Mouse (Mus musculus): ENCODE measurements at regions not wholly inside any gene's neighbourhood (a gene's known extent, or its start where the extent isn't known, plus 50 kb on each side); places are given as distances from the start of the nearest gene placed in this dataset.

DNA sequence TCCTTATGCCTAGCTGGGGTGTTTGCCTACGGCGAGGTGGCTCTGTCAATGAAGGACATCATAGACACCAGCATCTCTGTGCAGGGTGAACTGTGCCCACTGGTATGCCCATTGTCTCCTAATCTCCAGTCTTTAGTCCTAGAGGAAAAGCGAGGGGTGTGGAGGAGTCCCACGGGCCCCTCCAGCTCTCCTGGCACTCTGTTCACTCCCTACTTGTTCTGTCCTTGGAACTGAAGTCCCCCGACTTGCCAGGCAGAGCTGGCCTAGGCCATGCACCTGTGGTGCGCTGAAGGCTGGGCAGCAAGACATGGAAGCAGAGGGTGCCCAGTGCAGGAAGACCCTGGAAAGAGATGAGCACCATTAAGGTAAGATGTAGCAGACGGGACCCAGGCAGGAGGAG lies 150.6 kb upstream of the Haao start:
- Histone ChIP-seq H3K4me2 (no peak overlapping the region), H3K4me1 (peaks cover 17% of the 10 kb centered on the region), H3K36me3 (no peaks in the 10 kb centered on the region), H3K4me3 (no peak overlapping the region), H3K27me3 (replicated peaks) (0 out of 2 replicates have a peak, but pooled peaks cover 5% of the 10 kb centered on the region), H3K27ac (0 out of 2 replicates have a peak overlapping the region, but pooled peaks have one; percentile 37), H3K9ac (no peak overlapping the region), H3K9me3 (replicated peaks) (no peaks in the 10 kb centered on the region)
- WGBS (ENCODE audit: insufficient replicate concordance) = 74% methylated on average over 7 of the region's 7 CpGs
- no peak for ATAC-seq

DNA sequence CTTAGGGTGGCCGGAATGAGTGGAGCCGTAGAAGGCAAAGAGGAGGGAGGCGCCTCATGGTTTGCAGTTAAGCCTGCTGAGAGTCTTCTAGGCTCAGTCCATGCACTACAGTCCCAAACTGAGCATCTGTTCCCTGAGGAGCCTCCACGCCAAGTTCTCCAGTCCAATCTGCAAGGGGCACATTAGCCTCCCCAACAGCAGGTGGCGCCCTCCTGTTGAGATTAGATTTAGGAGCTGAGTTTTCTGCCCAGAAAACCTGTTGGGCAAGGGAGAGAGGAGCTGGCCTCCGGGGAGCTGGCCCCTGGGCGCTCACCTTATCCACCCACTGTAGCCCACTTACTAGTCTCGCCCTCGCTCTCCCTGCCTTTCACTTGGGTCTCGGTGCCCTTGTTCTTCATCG lies 150.0 kb upstream of the Haao start:
- no peak for ATAC-seq
- Histone ChIP-seq H3K27ac (no peak overlapping the region), H3K9me3 (replicated peaks) (no peaks in the 10 kb centered on the region), H3K4me3 (no peak overlapping the region), H3K9ac (no peak overlapping the region), H3K4me1 (peaks cover 17% of the 10 kb centered on the region), H3K27me3 (replicated peaks) (0 out of 2 replicates have a peak, but pooled peaks cover 5% of the 10 kb centered on the region), H3K36me3 (no peaks in the 10 kb centered on the region), H3K4me2 (no peak overlapping the region)
- WGBS (ENCODE audit: insufficient replicate concordance) = 72% methylated on average over 11 of the region's 11 CpGs

DNA sequence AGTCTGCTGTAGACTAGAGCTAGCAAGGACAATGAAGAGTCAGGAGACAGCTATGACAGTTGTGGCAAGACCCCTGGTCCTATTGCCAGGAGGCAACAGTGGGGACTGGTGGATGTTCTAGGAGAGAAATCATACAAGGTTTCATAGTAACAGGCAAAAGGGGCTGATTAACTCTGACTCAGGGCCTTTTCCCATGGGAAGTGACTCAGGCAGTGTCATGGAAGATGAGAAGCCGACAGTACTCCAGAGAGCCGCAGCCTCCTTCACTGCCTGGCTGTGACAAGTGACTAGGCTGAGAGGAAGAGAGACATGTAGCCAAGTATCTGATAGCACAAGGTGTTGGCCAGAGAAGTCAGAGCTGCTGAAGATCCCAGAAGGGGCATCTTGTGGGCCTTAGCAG lies 145.3 kb upstream of the Haao start:
- Histone ChIP-seq H3K4me2 (no peak overlapping the region), H3K9ac (no peak overlapping the region), H3K27ac (no peak overlapping the region), H3K4me1 (peaks cover 33% of the 10 kb centered on the region), H3K36me3 (no peaks in the 10 kb centered on the region), H3K4me3 (no peak overlapping the region), H3K27me3 (replicated peaks) (0 out of 2 replicates have a peak, but pooled peaks cover 5% of the 10 kb centered on the region), H3K9me3 (replicated peaks) (no peaks in the 10 kb centered on the region)
- 68% methylated on average over 2 of the region's 2 CpGs for WGBS (ENCODE audit: insufficient replicate concordance)
- ATAC-seq = no peak

DNA sequence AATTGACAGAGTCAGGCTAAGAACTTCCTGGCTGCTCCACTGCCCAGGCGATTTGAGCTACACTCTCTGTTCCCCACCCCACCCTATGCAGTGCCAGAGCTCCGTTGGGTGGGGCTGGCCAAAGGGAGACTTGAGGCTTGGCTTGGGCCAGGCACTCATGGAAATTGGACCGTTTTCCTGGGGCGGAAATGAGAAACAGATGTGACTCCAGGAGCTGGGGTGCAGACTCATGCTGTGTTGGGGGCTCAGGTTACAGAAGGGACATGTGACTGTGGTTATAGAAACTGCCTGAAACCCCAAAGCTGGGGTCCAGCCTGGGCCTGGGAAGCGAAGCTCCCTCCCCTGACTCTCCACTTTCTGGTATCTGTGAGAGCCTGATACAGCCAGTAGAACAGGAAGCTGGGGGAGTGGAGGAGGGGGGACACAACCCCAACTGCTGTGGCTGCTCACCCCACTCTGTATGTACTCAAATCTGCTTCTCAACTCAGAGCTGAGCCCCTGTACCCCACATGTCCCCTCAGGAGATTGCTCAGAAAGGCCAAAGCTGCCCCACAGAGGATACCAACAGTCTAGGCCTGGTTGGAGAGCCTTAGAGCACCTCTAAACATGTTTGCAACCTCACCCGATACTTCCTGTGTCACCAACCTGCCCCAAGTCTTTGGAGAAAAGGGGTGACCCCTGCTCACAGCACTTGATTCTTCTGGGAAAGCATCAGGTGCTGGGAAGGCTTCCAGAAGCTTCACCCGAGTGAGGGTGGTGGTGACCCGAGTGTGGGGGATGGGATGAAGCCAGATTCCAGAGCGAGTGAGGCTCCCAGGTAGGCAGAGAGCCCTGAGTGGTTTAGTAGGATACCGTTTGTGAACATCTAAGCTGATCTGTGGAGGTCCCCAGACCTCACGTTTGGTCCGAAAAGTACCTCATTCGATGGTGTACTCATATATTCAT lies 142.9 kb upstream of the Haao start:
- WGBS (ENCODE audit: insufficient replicate concordance) = 37% methylated on average over 13 of the region's 13 CpGs
- Histone ChIP-seq H3K4me2 (no peak overlapping the region), H3K9me3 (replicated peaks) (no peaks in the 10 kb centered on the region), H3K27ac (peak overlapping the region; percentile 62), H3K4me1 (peaks cover 37% of the 10 kb centered on the region), H3K36me3 (no peaks in the 10 kb centered on the region), H3K27me3 (replicated peaks) (no peaks in the 10 kb centered on the region), H3K4me3 (no peak overlapping the region), H3K9ac (no peak overlapping the region)
- peak; percentile 61 for ATAC-seq

DNA sequence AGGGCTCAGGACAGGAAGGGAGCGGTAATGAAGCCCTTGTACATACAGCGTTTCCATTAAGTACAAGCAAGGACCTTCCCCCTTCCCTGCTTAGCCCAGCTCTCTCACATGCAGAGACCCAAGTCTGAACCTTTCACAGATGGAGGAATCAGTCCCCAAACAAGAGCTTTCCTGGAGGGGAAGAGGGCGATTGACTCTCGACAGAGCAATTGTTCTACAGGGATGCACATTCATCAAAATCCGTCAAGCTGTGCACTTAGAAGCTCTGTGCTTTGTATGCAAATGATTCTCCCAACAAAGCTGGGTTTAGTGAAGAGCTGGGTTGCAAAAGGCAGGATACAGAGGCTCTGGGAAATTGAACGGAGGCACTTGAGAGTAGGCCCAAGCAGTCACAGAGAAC lies 141.1 kb upstream of the Haao start:
- Histone ChIP-seq H3K9ac (no peak overlapping the region), H3K9me3 (replicated peaks) (no peaks in the 10 kb centered on the region), H3K27me3 (replicated peaks) (no peaks in the 10 kb centered on the region), H3K27ac (0 out of 2 replicates have a peak overlapping the region, but pooled peaks have one; percentile 3), H3K4me3 (no peak overlapping the region), H3K4me2 (no peak overlapping the region), H3K4me1 (peaks cover 46% of the 10 kb centered on the region), H3K36me3 (no peaks in the 10 kb centered on the region)
- ATAC-seq = no peak
- 53% methylated on average over 6 of the region's 6 CpGs for WGBS (ENCODE audit: insufficient replicate concordance)

DNA sequence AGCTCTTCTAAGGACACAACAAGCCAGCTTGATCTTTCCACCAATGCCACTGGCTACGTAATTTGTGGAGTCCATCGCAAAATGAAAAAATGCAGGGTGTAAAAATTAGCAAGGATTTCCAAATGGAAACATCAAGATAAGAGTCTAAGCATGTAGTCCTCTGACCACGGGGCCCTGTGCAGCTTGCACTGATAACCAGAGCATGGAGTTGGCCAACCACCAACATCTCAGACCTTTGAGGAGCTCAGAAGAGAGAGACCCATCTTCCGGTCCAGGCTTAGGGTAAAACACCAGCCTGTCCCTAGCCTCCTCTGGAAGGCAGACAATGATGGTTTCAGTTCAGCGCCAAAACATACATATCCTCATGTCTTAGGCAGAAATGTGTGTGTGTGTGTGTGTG lies 140.4 kb upstream of the Haao start:
- Histone ChIP-seq H3K4me2 (no peak overlapping the region), H3K36me3 (no peaks in the 10 kb centered on the region), H3K9me3 (replicated peaks) (no peaks in the 10 kb centered on the region), H3K4me1 (peaks cover 51% of the 10 kb centered on the region), H3K9ac (no peak overlapping the region), H3K4me3 (no peak overlapping the region), H3K27me3 (replicated peaks) (no peaks in the 10 kb centered on the region), H3K27ac (0 out of 2 replicates have a peak overlapping the region, but pooled peaks have one; percentile 10)
- ATAC-seq = no peak
- WGBS (ENCODE audit: insufficient replicate concordance) = 37% methylated on average over 5 of the region's 5 CpGs

DNA sequence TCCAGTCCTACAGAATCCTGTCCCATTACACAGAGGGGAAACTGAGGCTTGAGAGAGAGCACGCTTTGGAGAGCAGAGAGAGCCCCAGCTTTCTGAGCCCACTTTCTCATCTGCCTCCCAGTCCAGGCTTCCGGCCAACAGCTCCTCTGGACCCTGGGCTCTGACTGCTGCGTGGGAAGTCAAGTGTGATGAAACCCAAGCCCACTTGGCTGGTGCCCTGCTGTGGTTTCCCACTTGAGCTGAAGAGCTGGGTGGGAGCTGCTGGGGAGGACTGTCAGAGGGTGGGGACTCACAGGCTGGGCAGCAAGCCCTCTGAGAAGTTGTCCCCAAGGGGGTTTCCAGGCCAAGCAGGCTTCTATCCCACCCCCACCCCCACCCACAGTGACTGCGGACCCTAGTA lies 139.9 kb upstream of the Haao start:
- Histone ChIP-seq H3K4me2 (no peak overlapping the region), H3K9ac (no peak overlapping the region), H3K27me3 (replicated peaks) (no peaks in the 10 kb centered on the region), H3K36me3 (no peaks in the 10 kb centered on the region), H3K4me1 (peaks cover 56% of the 10 kb centered on the region), H3K4me3 (no peak overlapping the region), H3K9me3 (replicated peaks) (no peaks in the 10 kb centered on the region), H3K27ac (no peak overlapping the region)
- WGBS (ENCODE audit: insufficient replicate concordance) = 70% methylated on average over 4 of the region's 4 CpGs
- ATAC-seq = no peak

DNA sequence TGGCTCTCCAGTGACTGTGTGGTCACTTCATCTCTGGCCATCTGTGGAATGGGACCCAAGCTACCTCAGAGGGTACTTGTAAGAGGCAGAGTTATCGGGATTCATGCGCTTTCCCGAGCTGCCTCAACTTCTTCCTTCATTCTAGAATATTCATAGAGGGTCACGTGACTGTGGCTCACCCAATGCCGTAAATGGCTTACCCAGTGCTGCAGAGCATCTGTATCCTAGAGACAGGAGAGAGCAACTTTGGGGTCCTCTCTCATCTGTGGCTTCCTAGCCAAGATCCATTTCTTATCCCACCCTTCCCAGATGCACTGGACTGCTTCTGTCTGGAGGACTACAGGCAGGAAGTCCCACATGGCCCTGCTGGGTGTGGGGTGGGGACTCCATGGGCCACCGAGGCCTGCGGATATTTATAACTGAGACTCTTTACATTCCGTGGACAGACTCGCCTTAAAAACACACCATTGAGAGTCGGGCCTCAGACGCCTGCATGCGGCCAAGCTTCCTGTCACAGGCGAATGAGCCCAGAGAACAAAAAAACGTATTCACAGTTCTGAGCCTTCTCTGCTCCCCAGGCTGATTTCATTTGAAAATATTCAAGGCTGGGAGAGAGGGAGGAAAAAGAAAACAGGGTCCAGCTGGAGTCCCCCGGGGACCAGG lies 138.3 kb upstream of the Haao start:
- H3K4me2 ChIP-seq = no peak overlapping the region
- no peak overlapping the region for H3K9ac ChIP-seq
- no peaks in the 10 kb centered on the region for H3K9me3 ChIP-seq (replicated peaks)
- H3K4me1 ChIP-seq = peaks cover 57% of the 10 kb centered on the region
- H3K27me3 ChIP-seq (replicated peaks) = no peaks in the 10 kb centered on the region
- no peaks in the 10 kb centered on the region for H3K36me3 ChIP-seq
- H3K27ac ChIP-seq = 0 out of 2 replicates have a peak overlapping the region, but pooled peaks have one; percentile 38
- 60% methylated on average over 15 of the region's 15 CpGs for WGBS (ENCODE audit: insufficient replicate concordance)
- H3K4me3 ChIP-seq = no peak overlapping the region
- no peak for ATAC-seq

DNA sequence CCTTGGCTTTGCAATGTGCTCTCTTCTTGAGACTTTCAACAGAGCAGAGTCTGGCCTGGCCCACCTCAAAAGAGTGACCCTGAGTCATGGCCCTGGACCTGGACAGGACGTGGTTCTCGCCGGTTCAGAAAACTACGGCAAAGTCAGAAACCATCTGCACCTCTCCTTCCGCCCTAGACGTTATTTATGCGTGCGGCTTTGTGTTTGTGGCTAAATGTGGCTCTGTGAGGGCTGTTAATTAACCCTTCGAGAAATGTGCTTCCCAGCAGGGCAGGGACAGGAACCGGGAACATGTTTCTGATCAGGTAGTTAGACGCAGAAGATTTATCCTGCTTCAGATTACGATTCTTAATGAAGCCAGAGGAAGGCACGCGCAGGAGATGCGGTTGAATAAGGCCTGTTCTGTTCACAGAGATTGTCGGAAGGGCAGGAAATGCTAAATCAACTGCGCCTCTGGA lies 137.6 kb upstream of the Haao start:
- Histone ChIP-seq H3K4me2 (no peak overlapping the region), H3K4me1 (peaks cover 51% of the 10 kb centered on the region), H3K4me3 (no peak overlapping the region), H3K27me3 (replicated peaks) (no peaks in the 10 kb centered on the region), H3K36me3 (no peaks in the 10 kb centered on the region), H3K27ac (peak overlapping the region; percentile 57), H3K9me3 (replicated peaks) (no peaks in the 10 kb centered on the region), H3K9ac (no peak overlapping the region)
- no peak for ATAC-seq
- 40% methylated on average over 17 of the region's 17 CpGs for WGBS (ENCODE audit: insufficient replicate concordance)

DNA sequence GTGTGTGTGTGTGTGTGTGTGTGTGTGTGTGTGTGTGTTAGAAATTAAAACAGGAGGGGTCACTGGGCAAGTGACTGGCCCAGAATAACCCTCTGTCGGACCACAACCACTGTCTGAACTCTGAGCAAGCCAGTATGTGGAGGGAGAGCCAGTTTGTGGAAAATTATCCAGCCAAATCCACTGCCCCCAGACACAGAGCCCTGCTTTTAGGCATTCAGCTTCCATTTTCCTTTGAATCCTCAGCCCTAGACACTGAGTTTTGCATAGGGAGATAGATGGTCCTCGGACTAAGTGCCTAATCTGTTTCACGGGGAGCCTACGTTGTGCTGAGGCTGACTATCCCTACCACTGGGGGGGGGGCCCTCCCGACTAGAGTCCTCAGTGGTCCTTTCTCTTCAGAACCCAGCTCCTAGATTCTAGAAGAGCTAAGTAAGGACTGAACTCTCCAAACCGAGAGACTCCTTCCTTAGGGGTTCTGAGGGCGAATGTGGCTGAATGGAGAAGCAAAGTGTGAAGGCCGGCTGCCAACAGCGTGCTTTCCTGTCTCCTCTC lies 136.2 kb upstream of the Haao start:
- Histone ChIP-seq H3K36me3 (no peaks in the 10 kb centered on the region), H3K27ac (no peak overlapping the region), H3K9ac (no peak overlapping the region), H3K4me2 (no peak overlapping the region), H3K9me3 (replicated peaks) (no peaks in the 10 kb centered on the region), H3K4me3 (no peak overlapping the region), H3K4me1 (peaks cover 42% of the 10 kb centered on the region), H3K27me3 (replicated peaks) (no peaks in the 10 kb centered on the region)
- no peak for ATAC-seq
- WGBS (ENCODE audit: insufficient replicate concordance) = 72% methylated on average over 9 of the region's 9 CpGs

DNA sequence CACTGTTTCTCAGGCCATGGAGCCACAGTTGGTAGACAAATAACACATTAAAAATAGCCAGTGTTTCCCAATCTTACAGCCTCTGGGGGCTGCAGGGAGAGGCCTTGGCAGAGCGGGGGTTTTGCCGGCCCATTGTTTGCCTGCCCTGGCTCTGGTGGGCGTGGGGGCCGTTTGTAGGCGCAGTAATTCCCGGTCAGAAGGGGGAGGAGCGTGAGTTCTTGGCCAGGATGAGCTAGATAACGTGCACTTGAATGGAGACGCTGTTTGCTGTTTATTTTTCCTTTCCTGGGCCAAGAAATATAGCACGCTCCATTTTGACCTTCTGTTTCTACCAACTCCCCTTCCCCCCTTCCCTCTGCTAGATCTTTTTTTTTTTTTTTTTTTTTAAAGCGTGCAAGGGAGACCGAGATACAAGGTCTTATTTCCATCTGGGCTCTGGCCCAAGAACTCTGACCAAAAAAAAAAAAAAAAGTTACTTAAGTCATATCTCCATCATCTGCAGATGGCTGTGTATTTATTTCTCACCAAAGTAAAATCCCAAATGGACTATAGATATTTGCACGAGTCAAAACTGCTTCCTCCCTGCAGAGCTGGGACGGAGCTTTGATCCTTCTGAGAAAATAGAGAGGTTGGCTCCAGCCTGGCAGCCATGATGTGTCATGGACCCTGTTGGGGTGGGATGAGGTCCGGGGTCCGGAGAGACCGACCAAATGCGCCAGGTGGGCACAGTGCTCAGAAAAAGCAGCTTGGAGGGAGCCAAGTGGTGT lies 135.5 kb upstream of the Haao start:
- no peaks in the 10 kb centered on the region for H3K36me3 ChIP-seq
- WGBS (ENCODE audit: insufficient replicate concordance) = 39% methylated on average over 18 of the region's 18 CpGs
- H3K9me3 ChIP-seq (replicated peaks) = no peaks in the 10 kb centered on the region
- no peak overlapping the region for H3K4me3 ChIP-seq
- H3K9ac ChIP-seq = no peak overlapping the region
- peaks cover 39% of the 10 kb centered on the region for H3K4me1 ChIP-seq
- H3K27ac ChIP-seq = no peak overlapping the region
- no peak for ATAC-seq
- H3K27me3 ChIP-seq (replicated peaks) = no peaks in the 10 kb centered on the region
- H3K4me2 ChIP-seq = no peak overlapping the region

Data from liver, embryonic 12.5 days (tissue).